Mouse (Mus musculus) inflammation-experienced regulatory T-cells, adult 6 months (primary cell): ENCODE measurements at regions not wholly inside any gene's neighbourhood (a gene's known extent, or its start where the extent isn't known, plus 50 kb on each side); places are given as distances from the start of the nearest gene placed in this dataset.

ENCODE experiments used
- ATAC-seq: one replicate; pipeline ENCODE4 v1.8.0; 2017

GRCm38 (mm10) chr13:84771956-84772355, 417.3 kb upstream of the Ccnh start:
- no peak for ATAC-seq

GRCm38 (mm10) chr13:84783017-84783937, 405.9 kb upstream of the Ccnh start:
- ATAC-seq = no peak

- no peak for ATAC-seq
Observed at GRCm38 (mm10) chr13:84804241-84804980, 384.8 kb upstream of the Ccnh start.

GRCm38 (mm10) chr13:84805190-84805589, 384.0 kb upstream of the Ccnh start:
- ATAC-seq = no peak

- ATAC-seq = no peak
Observed at GRCm38 (mm10) chr13:84809605-84810004, 379.6 kb upstream of the Ccnh start.
